Mouse (Mus musculus): ENCODE data around the gene Gm10799. TPM values are rescaled to one million over a fixed set of nuclear protein-coding genes. Genes with fewer than 3 reads are reported as not detected.

Gene Gm10799
- polyA plus RNA-seq, 1 experiment from 2014 or later, result not detected

DNA sequence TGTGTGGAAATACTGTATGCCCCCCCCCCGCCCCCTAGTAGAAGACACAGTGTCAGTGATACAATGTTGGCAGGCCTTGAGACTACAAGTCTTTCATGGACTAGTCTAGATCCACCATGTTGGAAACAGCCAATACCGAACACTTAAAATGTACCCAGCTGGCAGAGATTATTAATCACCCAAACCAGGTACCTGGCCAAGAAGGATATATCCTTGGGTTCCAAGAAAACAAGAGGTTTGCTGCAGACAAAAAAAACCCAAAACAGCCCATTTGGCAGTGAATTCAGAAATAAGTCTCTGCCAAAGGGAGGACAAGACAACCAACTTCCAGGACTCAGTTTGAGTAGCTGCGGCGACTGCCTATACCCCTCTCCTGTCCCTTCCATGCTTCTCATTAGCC lies 43.7 kb downstream of the Gm10799 start:
- Histone ChIP-seq H3K9ac (ENCODE audit: low read depth, low read length) (no peak overlapping the region), H3K4me1 (replicated peaks; ENCODE audit: control insufficient read depth, insufficient read depth, low read length) (no peaks in the 10 kb centered on the region), H3K36me3 (ENCODE audit: control insufficient read depth, insufficient read depth, low read length) (no peaks in the 10 kb centered on the region), H3K27me3 (ENCODE audit: control insufficient read depth, insufficient read depth, low read length) (no peaks in the 10 kb centered on the region), H3K4me2 (replicated peaks; ENCODE audit: low read depth, low read length) (no peak overlapping the region), H3K9me3 (ENCODE audit: control insufficient read depth, low read length) (no peaks in the 10 kb centered on the region), H3K27ac (ENCODE audit: low read depth, low read length) (no peak overlapping the region), H3K4me3 (ENCODE audit: low read depth, low read length) (no peak overlapping the region)
- 90% methylated on average over 4 of the region's 4 CpGs for WGBS
- no peak for ATAC-seq (ENCODE audit: low FRiP score)
- DNase-seq (ENCODE audit: low spot score), result no peak

DNA sequence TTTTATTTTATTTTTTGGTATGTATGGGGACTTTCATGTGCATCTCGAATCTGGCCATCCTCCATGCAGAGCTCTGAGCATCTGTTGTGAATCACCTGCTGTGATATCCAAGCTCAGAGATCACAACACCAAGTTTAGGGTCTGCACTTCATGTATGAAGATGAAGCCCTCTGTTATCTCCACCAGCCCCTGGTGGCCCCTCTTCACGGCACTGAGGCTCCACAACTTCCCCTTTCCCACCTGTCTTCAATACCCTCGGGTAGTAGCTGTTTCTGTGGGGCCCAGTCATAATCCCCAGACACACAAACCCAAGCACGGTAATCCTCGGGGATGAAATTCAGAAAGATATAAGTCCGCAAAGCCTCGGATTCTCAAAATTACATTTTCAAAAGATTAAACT lies 45.3 kb downstream of the Gm10799 start:
- H3K4me1 ChIP-seq (replicated peaks; ENCODE audit: control insufficient read depth, insufficient read depth, low read length), result no peaks in the 10 kb centered on the region
- H3K9ac ChIP-seq (ENCODE audit: low read depth, low read length), result no peak overlapping the region
- H3K4me3 ChIP-seq (ENCODE audit: low read depth, low read length), result no peak overlapping the region
- H3K36me3 ChIP-seq (ENCODE audit: control insufficient read depth, insufficient read depth, low read length), result no peaks in the 10 kb centered on the region
- DNase-seq (ENCODE audit: low spot score), result no peak
- no peak for ATAC-seq (ENCODE audit: low FRiP score)
- no peaks in the 10 kb centered on the region for H3K27me3 ChIP-seq (ENCODE audit: control insufficient read depth, insufficient read depth, low read length)
- 94% methylated on average over 7 of the region's 7 CpGs for WGBS
- no peak overlapping the region for H3K27ac ChIP-seq (ENCODE audit: low read depth, low read length)
- H3K4me2 ChIP-seq (replicated peaks; ENCODE audit: low read depth, low read length), result no peak overlapping the region
- no peaks in the 10 kb centered on the region for H3K9me3 ChIP-seq (ENCODE audit: control insufficient read depth, low read length)

Other genes starting within 250 kb of the Gm10799 start
- 21.3 and 23.9 TPM in 2 replicates for gene Lmo2, start 110.6 kb downstream of the Gm10799 start, polyA plus RNA-seq (2014; fragmentation: Nextera tagmentation; extraction: Ambion mirVana)
- gene Fbxo3, start 40.8 kb downstream of the Gm10799 start, polyA plus RNA-seq (2014; fragmentation: Nextera tagmentation; extraction: Ambion mirVana), result 59.9 and 61.4 TPM in 2 replicates
- gene 4931422A03Rik, start 40.2 kb downstream of the Gm10799 start, polyA plus RNA-seq (2014; fragmentation: Nextera tagmentation; extraction: Ambion mirVana), result 1.9 and 2.5 TPM in 2 replicates
- gene Gm10912, start 2.7 kb downstream of the Gm10799 start, polyA plus RNA-seq (2014; fragmentation: Nextera tagmentation; extraction: Ambion mirVana), result not detected in 2 replicates
- 4.3 and 4.8 TPM in 2 replicates for gene Cd59b, start 1.3 kb upstream of the Gm10799 start, polyA plus RNA-seq (2014; fragmentation: Nextera tagmentation; extraction: Ambion mirVana)
- 31.7 and 32.3 TPM in 2 replicates for gene Cd59a, start 27.3 kb upstream of the Gm10799 start, polyA plus RNA-seq (2014; fragmentation: Nextera tagmentation; extraction: Ambion mirVana)
- gene A930018P22Rik, start 54.2 kb upstream of the Gm10799 start, polyA plus RNA-seq (2014; fragmentation: Nextera tagmentation; extraction: Ambion mirVana), result 0.18 TPM in 1 of 2 replicates, not detected in the other